Mouse (Mus musculus) limb, embryonic 14.5 days (tissue): ENCODE measurements at regions not wholly inside any gene's neighbourhood (a gene's known extent, or its start where the extent isn't known, plus 50 kb on each side); places are given as distances from the start of the nearest gene placed in this dataset.

Source experiments
- ATAC-seq: fragments of 200-750 bp; cut with Nextera tagmentation; 2 replicates; pipeline ENCODE4 v1.8.0; 2017; ENCODE audit warnings: low read depth, moderate number of reproducible peaks, moderate TSS enrichment; ENCODE audit not compliant: low FRiP score
- DNase-seq: peaks from one replicate; pipeline ENCODE4 v3.0.0-alpha.2; 2015; ENCODE audit warnings: low spot score
- H3K27ac ChIP-seq: fragments of 300-500 bp; sonication (generic); replicated peaks from 2 replicates; pipeline ENCODE4 v1.5.1; 2014; ENCODE audit warnings: low read depth, mild to moderate bottlenecking, low read length, moderate library complexity, mixed read lengths
- H3K27me3 ChIP-seq: fragments of 300-500 bp; sonication (generic); 2 replicates; pipeline ENCODE4 v1.6.1; 2014; ENCODE audit warnings: low read length, mixed read lengths; ENCODE audit not compliant: control insufficient read depth, insufficient read depth
- H3K36me3 ChIP-seq: fragments of 300-500 bp; sonication (generic); 2 replicates; pipeline ENCODE4 v1.6.1; 2014; ENCODE audit warnings: mild to moderate bottlenecking, low read length, moderate library complexity, mixed read lengths; ENCODE audit not compliant: control insufficient read depth, insufficient read depth
- H3K4me1 ChIP-seq: fragments of 300-500 bp; sonication (generic); 2 replicates; pipeline ENCODE4 v1.6.1; 2014; ENCODE audit warnings: antibody characterized with exemption, low read length, mixed read lengths; ENCODE audit not compliant: control insufficient read depth, insufficient read depth
- H3K4me2 ChIP-seq: fragments of 300-500 bp; sonication (generic); replicated peaks from 2 replicates; pipeline ENCODE4 v1.6.1; 2014; ENCODE audit warnings: low read depth, mild to moderate bottlenecking, low read length, moderate library complexity; ENCODE audit not compliant: severe bottlenecking
- H3K4me3 ChIP-seq: fragments of 300-500 bp; sonication (generic); replicated peaks from 2 replicates; pipeline ENCODE4 v1.5.1; 2014; ENCODE audit warnings: low read length
- H3K9ac ChIP-seq: fragments of 300-500 bp; sonication (generic); 2 replicates; pipeline ENCODE4 v1.6.1; 2014; ENCODE audit warnings: mild to moderate bottlenecking, low read depth, low read length, moderate library complexity; ENCODE audit not compliant: severe bottlenecking
- H3K9me3 ChIP-seq: fragments of 300-500 bp; sonication (generic); 2 replicates; pipeline ENCODE4 v1.6.1; 2016; ENCODE audit warnings: low read length; ENCODE audit not compliant: control insufficient read depth
- POLR2A ChIP-seq: fragments of 200-500 bp; IDR thresholded peaks from 2 replicates; pipeline ENCODE4 v1.8.0; 2012; ENCODE audit warnings: inconsistent platforms, mild to moderate bottlenecking, moderate library complexity, borderline replicate concordance; ENCODE audit not compliant: insufficient read depth, insufficient read length; ENCODE audit errors: extremely low read depth
- WGBS: fragments of 180-500 bp; shearing (Covaris S2); extraction: QIAGEN DNeasy Blood & Tissue Kit; methylation state at CpG from one replicate; pipeline ENCODE4 v1.1.7; 2014; 5-methylcytosine and 5-hydroxymethylcytosine counted together

DNA sequence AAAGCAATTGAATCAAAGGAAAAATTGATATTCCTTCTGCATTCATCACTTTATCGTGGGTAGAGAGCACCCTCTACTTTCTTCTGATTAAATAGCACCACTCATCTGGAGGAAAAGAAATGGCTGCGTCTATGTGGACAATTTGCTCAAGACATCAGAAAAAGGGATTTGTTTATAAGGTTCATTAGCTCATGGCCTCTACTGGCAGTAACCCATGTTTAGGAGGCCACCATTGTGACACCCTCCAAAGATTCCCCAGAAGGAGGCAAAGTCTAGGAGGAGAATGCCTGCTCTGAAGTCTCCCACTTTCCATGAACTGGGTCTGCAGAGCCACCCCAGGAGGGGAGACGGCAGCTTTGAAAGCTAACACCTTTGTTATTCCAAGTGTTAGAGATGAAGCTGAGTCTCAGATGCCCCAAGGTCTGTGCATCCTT, 147.2 kb upstream of the Plscr5 start:
- DNase-seq (peak; percentile 16), ATAC-seq (no peak)
- H3K4me1 ChIP-seq, result no peaks in the 10 kb centered on the region
- H3K9ac ChIP-seq, result no peak overlapping the region
- H3K4me3 ChIP-seq, result no peak overlapping the region
- H3K4me2 ChIP-seq, result no peak overlapping the region
- 37% methylated on average over 3 of the region's 3 CpGs for WGBS
- no peak overlapping the region for H3K27ac ChIP-seq
- H3K36me3 ChIP-seq, result no peaks in the 10 kb centered on the region
- no peaks in the 10 kb centered on the region for H3K27me3 ChIP-seq
- H3K9me3 ChIP-seq, result no peaks in the 10 kb centered on the region
- no peak for TF ChIP-seq POLR2A

DNA sequence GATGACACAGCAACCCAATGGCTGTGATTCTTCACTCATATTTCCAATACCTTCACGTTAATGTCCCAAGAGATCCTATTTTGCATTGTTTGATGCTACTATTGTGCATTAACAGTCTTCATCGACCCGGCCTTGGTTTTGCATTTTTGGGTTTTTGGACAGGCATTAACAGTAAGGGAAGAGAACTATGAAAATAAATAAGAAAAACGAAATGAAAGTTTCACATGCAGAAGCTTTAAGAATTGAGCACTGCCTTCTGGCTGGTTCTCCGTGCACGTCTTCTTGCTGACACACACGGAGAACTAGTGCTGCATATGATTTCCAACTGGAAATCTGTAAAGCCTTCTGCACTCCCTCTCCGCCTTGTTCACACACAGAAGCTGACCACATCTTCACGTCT, 148.6 kb upstream of the Plscr5 start:
- no peaks in the 10 kb centered on the region for H3K4me1 ChIP-seq
- no peaks in the 10 kb centered on the region for H3K36me3 ChIP-seq
- H3K9me3 ChIP-seq, result no peaks in the 10 kb centered on the region
- H3K9ac ChIP-seq, result no peak overlapping the region
- WGBS, result 81% methylated on average over 9 of the region's 9 CpGs
- H3K27me3 ChIP-seq, result no peaks in the 10 kb centered on the region
- ATAC-seq, result no peak
- H3K4me2 ChIP-seq, result no peak overlapping the region
- no peak overlapping the region for H3K27ac ChIP-seq
- H3K4me3 ChIP-seq, result no peak overlapping the region
- no peak for TF ChIP-seq POLR2A
- no peak for DNase-seq

DNA sequence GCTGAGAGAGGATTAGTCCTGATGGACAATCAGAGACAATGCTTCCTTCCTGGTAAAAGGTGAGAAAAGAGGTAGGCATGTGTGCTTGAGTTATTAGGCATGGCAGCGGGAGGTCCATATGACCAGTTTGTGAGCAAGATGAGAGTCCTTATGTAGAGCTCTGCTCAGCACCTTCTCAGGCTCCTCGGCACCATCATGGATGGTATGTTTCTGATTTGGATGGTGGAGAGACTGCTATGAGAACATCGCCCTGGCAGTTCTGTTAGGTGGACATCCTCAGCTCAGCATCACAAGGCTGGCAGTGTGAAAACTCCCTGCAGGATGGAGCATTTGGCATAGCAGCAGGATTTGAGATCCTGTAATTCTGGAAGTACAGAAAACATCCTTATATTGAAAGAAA, 176.2 kb upstream of the Plscr5 start:
- Histone ChIP-seq H3K27me3 (no peaks in the 10 kb centered on the region), H3K9ac (no peak overlapping the region), H3K4me2 (no peak overlapping the region), H3K9me3 (no peaks in the 10 kb centered on the region), H3K36me3 (no peaks in the 10 kb centered on the region), H3K4me3 (no peak overlapping the region), H3K4me1 (no peaks in the 10 kb centered on the region), H3K27ac (no peak overlapping the region)
- ATAC-seq (no peak), DNase-seq (no peak)
- WGBS, result 76% methylated on average over 3 of the region's 3 CpGs
- TF ChIP-seq POLR2A, result no peak

DNA sequence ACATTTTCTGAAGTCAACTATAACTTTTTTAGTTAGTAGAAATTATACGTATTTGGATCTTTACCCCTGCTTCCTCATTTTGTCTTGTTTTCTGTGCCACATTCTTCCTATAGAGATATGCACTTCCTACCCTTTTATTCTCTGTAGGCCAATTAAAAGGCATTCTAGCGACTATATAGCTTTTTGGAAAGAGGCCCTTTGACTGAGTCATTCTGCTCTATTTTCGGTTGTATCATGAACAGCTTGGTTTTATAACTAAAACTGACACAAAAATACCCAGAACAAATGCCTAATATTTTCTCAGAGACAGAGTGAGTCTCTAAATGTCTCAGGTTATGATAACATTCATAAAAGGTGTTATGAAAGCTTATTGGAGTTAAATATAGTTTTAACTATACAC, 176.8 kb upstream of the Plscr5 start:
- Histone ChIP-seq H3K36me3 (no peaks in the 10 kb centered on the region), H3K9me3 (no peaks in the 10 kb centered on the region), H3K9ac (no peak overlapping the region), H3K27me3 (no peaks in the 10 kb centered on the region), H3K4me3 (no peak overlapping the region), H3K27ac (no peak overlapping the region), H3K4me1 (no peaks in the 10 kb centered on the region), H3K4me2 (no peak overlapping the region)
- WGBS, result 48% methylated on average over 3 of the region's 3 CpGs
- DNase-seq (no peak), ATAC-seq (no peak)
- TF ChIP-seq POLR2A, result no peak

DNA sequence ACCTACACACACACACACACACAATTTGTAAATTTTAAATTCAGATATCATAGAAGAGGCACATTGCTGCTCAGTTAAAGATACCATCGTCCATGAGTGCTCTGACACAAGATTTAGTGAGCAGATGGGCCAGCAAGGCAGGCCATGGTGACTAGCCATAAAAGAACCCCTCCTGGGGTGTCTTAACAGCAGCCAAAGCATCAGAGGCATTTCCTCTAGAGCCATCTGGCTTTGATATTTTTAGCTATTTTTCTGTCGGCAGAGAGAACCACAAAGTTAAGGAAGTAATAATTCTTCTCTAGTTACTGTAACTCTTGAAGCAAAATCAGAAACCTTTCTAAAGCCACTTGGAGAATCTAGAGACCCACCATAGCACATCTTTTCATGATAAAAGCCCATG, 204.5 kb upstream of the Plscr5 start:
- WGBS, result 2% methylated on average over 2 of the region's 2 CpGs
- ATAC-seq, result no peak
- Histone ChIP-seq H3K4me2 (no peak overlapping the region), H3K4me3 (no peak overlapping the region), H3K9me3 (no peaks in the 10 kb centered on the region), H3K9ac (no peak overlapping the region), H3K36me3 (no peaks in the 10 kb centered on the region), H3K27ac (no peak overlapping the region), H3K27me3 (no peaks in the 10 kb centered on the region), H3K4me1 (no peaks in the 10 kb centered on the region)
- no peak for DNase-seq
- no peak for TF ChIP-seq POLR2A

DNA sequence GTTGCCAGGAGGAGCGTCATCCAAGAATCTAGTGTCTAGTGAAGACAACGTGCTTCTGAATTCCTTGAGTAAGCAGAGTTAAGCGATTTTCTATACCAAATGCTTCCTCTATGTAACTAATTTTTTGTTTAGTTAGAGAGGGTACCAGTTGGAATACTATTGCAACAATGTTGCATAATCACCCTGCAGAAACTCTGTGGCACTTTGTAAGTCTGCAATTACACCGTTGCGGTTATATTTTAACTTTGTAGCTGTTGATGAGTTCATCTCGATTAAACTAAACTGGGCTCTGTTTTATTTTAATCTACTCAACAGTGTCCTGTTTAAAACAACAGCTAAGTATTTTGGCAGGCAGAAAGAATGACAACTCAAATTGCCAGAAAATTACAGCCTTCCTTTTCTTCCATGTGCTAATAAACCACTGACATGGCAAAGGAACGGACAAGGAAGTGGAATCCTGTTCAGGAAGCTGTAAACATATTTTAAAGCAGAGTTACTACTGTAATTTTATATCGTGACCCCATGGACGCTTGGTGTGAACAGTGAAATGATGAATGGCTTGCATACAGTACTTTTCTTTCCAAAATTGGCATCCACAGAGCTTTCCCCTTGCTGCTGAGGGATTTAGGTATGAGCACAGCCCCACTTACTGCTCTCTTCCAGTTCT, 210.6 kb upstream of the Plscr5 start:
- Histone ChIP-seq H3K36me3 (no peaks in the 10 kb centered on the region), H3K4me1 (no peaks in the 10 kb centered on the region), H3K9me3 (no peaks in the 10 kb centered on the region), H3K4me3 (no peak overlapping the region), H3K27me3 (no peaks in the 10 kb centered on the region), H3K4me2 (no peak overlapping the region), H3K9ac (no peak overlapping the region), H3K27ac (no peak overlapping the region)
- TF ChIP-seq POLR2A, result no peak
- 49% methylated on average over 9 of the region's 9 CpGs for WGBS
- DNase-seq (no peak), ATAC-seq (no peak)
